Mouse (Mus musculus): ENCODE results near the gene Slc9a3r1. TPM values are rescaled to one million over a fixed set of nuclear protein-coding genes. Genes with fewer than 3 reads are reported as not detected.

The Slc9a3r1 gene
- polyA plus RNA-seq, 1 experiment from 2014 or later: 46.4 TPM

- Histone ChIP-seq H3K4me1 (peaks cover 30% of the 10 kb centered on the region), H3K27me3 (replicated peaks) (0 out of 2 replicates have a peak, but pooled peaks cover 2% of the 10 kb centered on the region), H3K9me3 (no peaks in the 10 kb centered on the region), H3K36me3 (replicated peaks) (no peaks in the 10 kb centered on the region), H3K27ac (0 out of 2 replicates have a peak overlapping the region, but pooled peaks have one; percentile 34), H3K4me2 (no peak overlapping the region), H3K4me3 (no peak overlapping the region), H3K9ac (no peak overlapping the region)
- WGBS: 80% methylated on average over 6 of the region's 6 CpGs
- no peak for ATAC-seq (replicated peaks)
Observed at GRCm38 (mm10) chr11:115179881-115180280, 16.7 kb downstream of the Slc9a3r1 start.

- H3K36me3 ChIP-seq (replicated peaks): no peaks in the 10 kb centered on the region
- no peak overlapping the region for H3K27ac ChIP-seq
- no peak for ATAC-seq (replicated peaks)
- no peak overlapping the region for H3K4me3 ChIP-seq
- no peak overlapping the region for H3K9ac ChIP-seq
- H3K9me3 ChIP-seq: no peaks in the 10 kb centered on the region
- H3K4me2 ChIP-seq: no peak overlapping the region
- WGBS: 22% methylated on average over 12 of the region's 12 CpGs
- peaks cover 20% of the 10 kb centered on the region for H3K4me1 ChIP-seq
- H3K27me3 ChIP-seq (replicated peaks): no peaks in the 10 kb centered on the region
Observed at GRCm38 (mm10) chr11:115181913-115182638, 18.9 kb downstream of the Slc9a3r1 start.

GRCm38 (mm10) chr11:115184973-115185372 lies 21.8 kb downstream of the Slc9a3r1 start:
- Histone ChIP-seq H3K4me2 (no peak overlapping the region), H3K9ac (no peak overlapping the region), H3K9me3 (no peaks in the 10 kb centered on the region), H3K4me1 (peaks cover 21% of the 10 kb centered on the region), H3K27ac (no peak overlapping the region), H3K27me3 (replicated peaks) (no peaks in the 10 kb centered on the region), H3K4me3 (no peak overlapping the region), H3K36me3 (replicated peaks) (no peaks in the 10 kb centered on the region)
- ATAC-seq (replicated peaks): no peak
- WGBS: 57% methylated on average over 4 of the region's 4 CpGs

- H3K36me3 ChIP-seq (replicated peaks): no peaks in the 10 kb centered on the region
- H3K9me3 ChIP-seq: no peaks in the 10 kb centered on the region
- H3K9ac ChIP-seq: peak within 1 kb of the TSS; percentile 80
- peak; percentile 94 for ATAC-seq (replicated peaks)
- no peaks in the 10 kb centered on the region for H3K27me3 ChIP-seq (replicated peaks)
- WGBS: under 1% methylated on average over 39 of the region's 39 CpGs
- H3K4me1 ChIP-seq: peaks cover 21% of the 10 kb centered on the region
- peak within 1 kb of the TSS; percentile 75 for H3K27ac ChIP-seq
- peak within 1 kb of the TSS; percentile 66 for H3K4me3 ChIP-seq
- peak within 1 kb of the TSS; percentile 82 for H3K4me2 ChIP-seq
Observed at GRCm38 (mm10) chr11:115187224-115187639, 24.1 kb downstream of the Slc9a3r1 start, which contains the start of gene Tmem104. Tmem104 (plus strand) TSS chr11:115187487.

- H3K27ac ChIP-seq: peak within 1 kb of the TSS; percentile 75
- H3K9ac ChIP-seq: peak within 1 kb of the TSS; percentile 80
- peaks cover 21% of the 10 kb centered on the region for H3K4me1 ChIP-seq
- 9% methylated on average over 12 of the region's 12 CpGs for WGBS
- peak within 1 kb of the TSS; percentile 82 for H3K4me2 ChIP-seq
- H3K27me3 ChIP-seq (replicated peaks): no peaks in the 10 kb centered on the region
- H3K9me3 ChIP-seq: no peaks in the 10 kb centered on the region
- peak; percentile 34; the same call in 1 of the 2 replicates for ATAC-seq (replicated peaks)
- H3K4me3 ChIP-seq: peak within 1 kb of the TSS; percentile 66
- no peaks in the 10 kb centered on the region for H3K36me3 ChIP-seq (replicated peaks)
Observed at GRCm38 (mm10) chr11:115187693-115188092, 24.6 kb downstream of the Slc9a3r1 start, which contains the start of gene Nat9. Nat9 (minus strand) TSS chr11:115187859.

GRCm38 (mm10) chr11:115188539-115189231 lies 25.5 kb downstream of the Slc9a3r1 start:
- Histone ChIP-seq H3K4me3 (no peak overlapping the region), H3K4me1 (peaks cover 21% of the 10 kb centered on the region), H3K4me2 (0 out of 2 replicates have a peak overlapping the region, but pooled peaks have one; percentile 82), H3K9me3 (no peaks in the 10 kb centered on the region), H3K27ac (no peak overlapping the region), H3K36me3 (replicated peaks) (no peaks in the 10 kb centered on the region), H3K27me3 (replicated peaks) (no peaks in the 10 kb centered on the region), H3K9ac (0 out of 2 replicates have a peak overlapping the region, but pooled peaks have one; percentile 80)
- ATAC-seq (replicated peaks): no peak
- 87% methylated on average over 13 of the region's 13 CpGs for WGBS

GRCm38 (mm10) chr11:115189304-115189703 lies 26.2 kb downstream of the Slc9a3r1 start:
- peaks cover 21% of the 10 kb centered on the region for H3K4me1 ChIP-seq
- no peaks in the 10 kb centered on the region for H3K27me3 ChIP-seq (replicated peaks)
- H3K9me3 ChIP-seq: no peaks in the 10 kb centered on the region
- ATAC-seq (replicated peaks): no peak
- no peak overlapping the region for H3K27ac ChIP-seq
- H3K36me3 ChIP-seq (replicated peaks): no peaks in the 10 kb centered on the region
- no peak overlapping the region for H3K4me3 ChIP-seq
- 93% methylated on average over 6 of the region's 6 CpGs for WGBS
- H3K9ac ChIP-seq: no peak overlapping the region
- no peak overlapping the region for H3K4me2 ChIP-seq

GRCm38 (mm10) chr11:115192180-115192579 lies 29.0 kb downstream of the Slc9a3r1 start:
- 72% methylated on average over 9 of the region's 9 CpGs for WGBS
- Histone ChIP-seq H3K4me1 (peaks cover 14% of the 10 kb centered on the region), H3K9ac (no peak overlapping the region), H3K4me3 (no peak overlapping the region), H3K4me2 (no peak overlapping the region), H3K36me3 (replicated peaks) (no peaks in the 10 kb centered on the region), H3K9me3 (no peaks in the 10 kb centered on the region), H3K27ac (no peak overlapping the region), H3K27me3 (replicated peaks) (no peaks in the 10 kb centered on the region)
- ATAC-seq (replicated peaks): no peak

GRCm38 (mm10) chr11:115194693-115195092 lies 31.6 kb downstream of the Slc9a3r1 start:
- Histone ChIP-seq H3K36me3 (replicated peaks) (no peaks in the 10 kb centered on the region), H3K4me2 (no peak overlapping the region), H3K9me3 (no peaks in the 10 kb centered on the region), H3K27me3 (replicated peaks) (no peaks in the 10 kb centered on the region), H3K4me1 (no peaks in the 10 kb centered on the region), H3K9ac (no peak overlapping the region), H3K4me3 (no peak overlapping the region), H3K27ac (no peak overlapping the region)
- no peak for ATAC-seq (replicated peaks)
- 89% methylated on average over 6 of the region's 6 CpGs for WGBS

GRCm38 (mm10) chr11:115195933-115196332 lies 32.8 kb downstream of the Slc9a3r1 start:
- Histone ChIP-seq H3K27me3 (replicated peaks) (no peaks in the 10 kb centered on the region), H3K9me3 (no peaks in the 10 kb centered on the region), H3K4me1 (no peaks in the 10 kb centered on the region), H3K9ac (no peak overlapping the region), H3K27ac (no peak overlapping the region), H3K36me3 (replicated peaks) (no peaks in the 10 kb centered on the region; the same call in 1 of the 2 replicates), H3K4me3 (no peak overlapping the region), H3K4me2 (no peak overlapping the region)
- WGBS: 93% methylated on average over 5 of the region's 5 CpGs
- no peak for ATAC-seq (replicated peaks)

- H3K9ac ChIP-seq: no peak overlapping the region
- H3K4me1 ChIP-seq: peaks cover 4% of the 10 kb centered on the region; the same call in 1 of the 2 replicates
- no peaks in the 10 kb centered on the region; the same call in 1 of the 2 replicates for H3K36me3 ChIP-seq (replicated peaks)
- H3K4me3 ChIP-seq: no peak overlapping the region
- H3K27ac ChIP-seq: no peak overlapping the region
- no peaks in the 10 kb centered on the region for H3K27me3 ChIP-seq (replicated peaks)
- no peak overlapping the region for H3K4me2 ChIP-seq
- no peaks in the 10 kb centered on the region for H3K9me3 ChIP-seq
- WGBS: 88% methylated on average over 8 of the region's 8 CpGs
- no peak for ATAC-seq (replicated peaks)
Observed at GRCm38 (mm10) chr11:115197558-115197957, 34.4 kb downstream of the Slc9a3r1 start.

GRCm38 (mm10) chr11:115198932-115199384 lies 35.8 kb downstream of the Slc9a3r1 start:
- H3K4me2 ChIP-seq: no peak overlapping the region
- H3K36me3 ChIP-seq (replicated peaks): no peaks in the 10 kb centered on the region; the same call in 1 of the 2 replicates
- no peak overlapping the region for H3K27ac ChIP-seq
- H3K4me1 ChIP-seq: peaks cover 4% of the 10 kb centered on the region; the same call in 1 of the 2 replicates
- H3K9ac ChIP-seq: no peak overlapping the region
- no peaks in the 10 kb centered on the region for H3K27me3 ChIP-seq (replicated peaks)
- no peak for ATAC-seq (replicated peaks)
- no peak overlapping the region for H3K4me3 ChIP-seq
- no peaks in the 10 kb centered on the region for H3K9me3 ChIP-seq
- WGBS: 67% methylated on average over 12 of the region's 12 CpGs
